Mouse (Mus musculus): ENCODE results near the gene C130050O18Rik.

DNA sequence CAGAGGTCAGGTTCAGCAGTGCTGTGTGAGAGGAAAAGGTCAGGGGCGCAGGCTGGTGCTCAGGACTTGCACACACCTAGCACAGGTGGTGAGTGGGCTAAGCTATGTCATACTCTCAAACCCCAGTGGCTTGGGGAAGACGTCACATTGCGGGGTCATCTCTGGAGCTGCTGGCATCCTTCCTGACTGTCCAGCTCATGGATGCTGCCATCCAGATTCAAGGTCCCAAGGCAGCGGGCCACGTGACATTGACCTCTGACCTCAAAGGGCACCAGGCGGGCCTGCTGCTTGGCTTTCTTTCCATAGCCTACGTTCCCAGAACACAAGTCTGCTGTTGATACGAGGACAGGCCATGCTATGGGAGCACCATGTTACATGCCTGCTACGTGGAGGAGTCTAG, 21.9 kb downstream of the C130050O18Rik start:
- TF ChIP-seq GATA1 (IDR thresholded peaks at IDR 0.05; ENCODE audit: low read length), result no peak
- no peak for TF ChIP-seq TAL1 (IDR thresholded peaks at IDR 0.05; ENCODE audit: low read length)

Measured in erythroblast, embryonic 14.5 days (primary cell).